Mouse (Mus musculus) naive thymus-derived CD4-positive, alpha-beta T cell, adult 2 months (primary cell): Measurements from ENCODE around the gene Lpgat1.

ENCODE experiments used
- DNase-seq: peaks from one replicate; pipeline ENCODE4 v3.0.0-alpha.2; 2011; ENCODE audit warnings: low read depth

Lpgat1 gene

GRCm38 (mm10) chr1:191806740-191807139, 89.1 kb downstream of the Lpgat1 start:
- no peak for DNase-seq

GRCm38 (mm10) chr1:191807979-191808378, 90.3 kb downstream of the Lpgat1 start:
- no peak for DNase-seq

- DNase-seq = no peak
These were observed 91.1 kb downstream of the Lpgat1 start for GRCm38 (mm10) chr1:191808688-191809223.

GRCm38 (mm10) chr1:191811774-191812173, 94.1 kb downstream of the Lpgat1 start:
- no peak for DNase-seq

- no peak for DNase-seq
These were observed 95.5 kb downstream of the Lpgat1 start for GRCm38 (mm10) chr1:191812949-191813691.

- DNase-seq = no peak
These were observed 96.6 kb downstream of the Lpgat1 start for GRCm38 (mm10) chr1:191814240-191814639.

- no peak for DNase-seq
These were observed 97.3 kb downstream of the Lpgat1 start for GRCm38 (mm10) chr1:191814935-191815334.

- no peak for DNase-seq
These were observed 99.0 kb downstream of the Lpgat1 start for GRCm38 (mm10) chr1:191816596-191816995.

- peak; percentile 87 for DNase-seq
These were observed 99.9 kb downstream of the Lpgat1 start for GRCm38 (mm10) chr1:191817418-191818144.

GRCm38 (mm10) chr1:191818145-191818631, 100.6 kb downstream of the Lpgat1 start:
- no peak for DNase-seq

GRCm38 (mm10) chr1:191819026-191819425, 101.4 kb downstream of the Lpgat1 start:
- DNase-seq = no peak

GRCm38 (mm10) chr1:191820951-191821325, 103.3 kb downstream of the Lpgat1 start:
- no peak for DNase-seq

GRCm38 (mm10) chr1:191821326-191822091, 103.9 kb downstream of the Lpgat1 start, which contains the start of gene Nek2:
Gene Nek2, plus strand, starts transcription at chr1:191821444.
- DNase-seq = peak; percentile 94

- DNase-seq = no peak
These were observed 111.5 kb downstream of the Lpgat1 start for GRCm38 (mm10) chr1:191829124-191829523.

GRCm38 (mm10) chr1:191833396-191833795, 115.8 kb downstream of the Lpgat1 start:
- DNase-seq = no peak
